Mouse (Mus musculus) liver, embryonic 12.5 days (tissue): ENCODE measurements around the gene Odf3l1. TPM values are rescaled to one million over a fixed set of nuclear protein-coding genes. Genes with fewer than 3 reads are reported as not detected.

ENCODE experiments used
- ATAC-seq: fragments of 200-750 bp; cut with Nextera tagmentation; 2 replicates; pipeline ENCODE4 v1.8.0; 2017; ENCODE audit warnings: moderate number of reproducible peaks, mild to moderate bottlenecking, moderate library complexity
- H3K27ac ChIP-seq: fragments of 300-500 bp; sonication (generic); 2 replicates; pipeline ENCODE4 v1.5.1; 2016; ENCODE audit warnings: mild to moderate bottlenecking
- H3K27me3 ChIP-seq: fragments of 300-500 bp; sonication (generic); replicated peaks from 2 replicates; pipeline ENCODE4 v1.6.1; 2016; ENCODE audit warnings: mild to moderate bottlenecking, moderate library complexity
- H3K36me3 ChIP-seq: fragments of 300-500 bp; sonication (generic); 2 replicates; pipeline ENCODE4 v1.6.1; 2016; ENCODE audit warnings: mild to moderate bottlenecking, moderate library complexity
- H3K4me1 ChIP-seq: fragments of 300-500 bp; sonication (generic); 2 replicates; pipeline ENCODE4 v1.6.1; 2016
- H3K4me2 ChIP-seq: fragments of 300-500 bp; sonication (generic); 2 replicates; pipeline ENCODE4 v1.6.1; 2016; ENCODE audit warnings: mild to moderate bottlenecking, moderate library complexity
- H3K4me3 ChIP-seq: fragments of 300-500 bp; sonication (generic); 2 replicates; pipeline ENCODE4 v1.5.1; 2016; ENCODE audit warnings: mild to moderate bottlenecking, moderate library complexity
- H3K9ac ChIP-seq: fragments of 300-500 bp; sonication (generic); 2 replicates; pipeline ENCODE4 v1.6.1; 2016; ENCODE audit warnings: mild to moderate bottlenecking, moderate library complexity
- H3K9me3 ChIP-seq: fragments of 300-500 bp; sonication (generic); replicated peaks from 2 replicates; pipeline ENCODE4 v1.6.1; 2016; ENCODE audit warnings: mild to moderate bottlenecking, moderate library complexity
- WGBS: fragments of 180-500 bp; shearing (Covaris S2); methylation state at CpG from one replicate; pipeline ENCODE4 v1.1.7; 2016; ENCODE audit not compliant: insufficient replicate concordance; 5-methylcytosine and 5-hydroxymethylcytosine counted together
- polyA plus RNA-seq: library from polyadenylated mRNA; unstranded; fragments of >200 nt; fragmentation: Nextera tagmentation; extraction: Ambion mirVana; gene quantifications from 2 replicates; pipeline ENCODE4 v1.2.1, GENCODE M21; 2016

Odf3l1 gene
- polyA plus RNA-seq, 1 experiment from 2014 or later, result not detected

DNA sequence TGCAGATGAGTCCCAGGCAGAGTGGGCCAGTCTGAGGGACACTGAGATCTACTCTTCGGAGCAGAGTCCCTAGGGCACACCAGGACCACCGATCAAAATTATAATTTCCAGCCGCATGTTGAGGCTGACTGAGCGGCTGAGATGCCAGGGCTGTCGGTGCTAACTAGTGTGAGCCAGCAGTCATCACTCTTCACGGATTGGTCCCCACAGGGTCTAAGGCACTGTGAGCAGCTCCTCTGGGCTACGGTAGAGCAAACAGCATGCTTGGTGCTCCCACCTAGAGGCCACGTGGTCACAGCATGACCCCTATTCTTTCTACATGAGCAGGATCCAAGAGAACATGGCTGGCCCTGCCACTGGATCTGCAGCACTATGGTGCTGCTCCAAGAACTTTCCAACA, 28.8 kb upstream of the Odf3l1 start:
- Histone ChIP-seq H3K4me3 (no peak overlapping the region), H3K9ac (no peak overlapping the region), H3K9me3 (no peaks in the 10 kb centered on the region), H3K27ac (no peak overlapping the region), H3K27me3 (peaks cover 11% of the 10 kb centered on the region; the same call in 1 of the 2 replicates), H3K4me1 (peaks cover 10% of the 10 kb centered on the region; the same call in 1 of the 2 replicates), H3K4me2 (no peak overlapping the region), H3K36me3 (no peaks in the 10 kb centered on the region)
- WGBS, result 57% methylated on average over 8 of the region's 8 CpGs
- no peak for ATAC-seq

DNA sequence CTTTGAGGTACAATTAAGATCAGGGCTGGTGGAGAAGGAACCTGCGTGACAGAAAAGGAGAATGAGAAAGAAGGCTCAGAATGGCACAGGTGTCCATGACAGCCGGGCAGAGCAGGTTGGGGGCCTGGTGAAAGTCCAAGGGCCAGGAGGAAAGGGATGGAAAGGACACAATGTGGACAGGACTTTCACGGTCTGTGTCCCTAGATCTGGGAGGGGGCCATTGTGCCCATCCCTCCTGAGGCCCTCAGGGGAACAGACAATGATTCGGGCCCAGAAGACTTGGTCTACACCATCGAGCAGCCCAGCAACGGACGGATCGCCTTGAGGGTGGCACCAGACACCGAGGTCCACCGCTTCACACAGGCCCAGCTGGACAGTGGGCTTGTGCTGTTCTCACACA, 27.6 kb upstream of the Odf3l1 start:
- WGBS, result 68% methylated on average over 10 of the region's 10 CpGs
- Histone ChIP-seq H3K4me2 (no peak overlapping the region), H3K9ac (no peak overlapping the region), H3K27ac (no peak overlapping the region), H3K4me3 (no peak overlapping the region), H3K36me3 (no peaks in the 10 kb centered on the region), H3K4me1 (peaks cover 10% of the 10 kb centered on the region; the same call in 1 of the 2 replicates), H3K27me3 (peaks cover 11% of the 10 kb centered on the region; the same call in 1 of the 2 replicates), H3K9me3 (no peaks in the 10 kb centered on the region)
- no peak for ATAC-seq

DNA sequence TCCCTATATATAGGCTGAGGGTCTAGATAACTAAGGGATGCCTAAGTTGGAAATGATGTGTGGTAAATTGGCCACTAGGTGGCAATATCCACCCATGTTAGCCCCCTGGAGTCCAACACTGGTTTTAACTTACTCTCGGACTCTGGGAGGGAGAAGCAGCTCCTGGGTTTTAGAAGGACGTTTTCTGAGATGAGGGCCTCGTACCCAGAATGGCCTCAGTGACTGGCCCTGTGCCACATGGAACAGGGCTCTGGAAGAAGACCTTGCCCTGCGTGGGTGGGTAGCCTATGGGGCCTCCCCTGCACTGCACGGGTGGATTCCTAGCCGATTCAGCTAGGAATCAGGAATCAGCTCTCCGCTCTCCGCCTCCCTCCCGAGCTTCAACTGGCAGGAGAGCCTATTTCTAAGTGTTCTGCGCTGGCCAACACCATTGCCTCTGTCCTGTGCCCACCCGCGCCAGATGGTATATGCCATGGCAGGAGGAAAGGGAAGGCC, 27.1 kb upstream of the Odf3l1 start:
- 37% methylated on average over 12 of the region's 12 CpGs for WGBS
- Histone ChIP-seq H3K27ac (no peak overlapping the region), H3K4me2 (peak overlapping the region; percentile 40), H3K9me3 (no peaks in the 10 kb centered on the region), H3K4me3 (no peak overlapping the region), H3K27me3 (peaks cover 11% of the 10 kb centered on the region; the same call in 1 of the 2 replicates), H3K36me3 (no peaks in the 10 kb centered on the region), H3K4me1 (peaks cover 10% of the 10 kb centered on the region; the same call in 1 of the 2 replicates), H3K9ac (no peak overlapping the region)
- no peak for ATAC-seq

DNA sequence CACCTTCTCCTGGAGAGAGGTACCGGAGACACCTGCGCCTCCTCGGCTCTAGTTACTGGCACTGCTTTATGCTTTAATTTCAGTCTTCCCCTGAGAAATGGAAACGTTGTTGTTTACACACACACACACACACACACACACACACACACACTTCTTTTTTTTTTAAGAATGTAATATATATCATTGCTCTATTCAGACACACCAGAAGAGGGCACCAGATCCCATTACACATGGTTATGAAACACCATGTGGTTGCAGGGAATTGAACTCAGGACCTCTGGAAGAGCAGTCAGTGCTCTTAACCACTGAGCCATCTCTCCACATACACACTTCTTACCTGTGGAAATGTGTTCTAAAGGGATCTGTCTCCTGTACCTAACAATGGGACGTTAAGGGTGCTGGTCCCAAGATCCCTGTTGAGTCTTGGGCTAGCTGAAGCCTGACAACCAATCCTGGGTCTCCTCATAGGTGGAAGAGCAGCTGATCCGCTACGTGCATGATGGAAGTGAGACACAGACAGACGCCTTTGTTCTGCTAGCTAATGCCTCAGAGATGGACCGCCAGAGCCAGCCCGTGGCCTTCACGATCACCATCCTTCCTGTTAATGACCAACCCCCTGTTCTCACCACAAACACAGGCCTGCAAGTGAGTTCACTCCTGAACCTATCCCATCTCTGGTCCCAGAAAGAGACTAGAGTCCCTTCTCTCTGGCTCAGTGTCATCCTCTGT, 26.2 kb upstream of the Odf3l1 start:
- H3K27ac ChIP-seq, result no peak overlapping the region
- ATAC-seq, result no peak

DNA sequence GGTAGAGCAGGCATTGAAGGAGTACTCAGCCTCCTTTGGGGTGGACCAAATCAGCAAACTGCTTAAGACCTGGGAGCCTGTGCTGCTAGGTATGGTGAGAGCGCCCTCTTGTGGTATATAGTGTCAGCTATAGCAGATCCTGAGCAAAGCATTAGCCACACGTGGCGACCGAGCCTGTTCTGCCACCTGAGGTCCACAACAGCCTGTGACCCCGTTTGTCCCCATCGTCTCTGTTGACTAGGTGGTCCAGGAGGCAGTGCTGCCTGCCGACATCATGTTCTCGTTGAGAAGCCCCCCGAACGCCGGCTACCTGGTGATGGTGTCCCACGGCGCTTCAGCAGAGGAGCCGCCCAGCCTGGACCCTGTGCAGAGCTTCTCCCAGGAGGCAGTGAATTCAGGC, 25.3 kb upstream of the Odf3l1 start:
- Histone ChIP-seq H3K36me3 (no peaks in the 10 kb centered on the region), H3K9ac (no peak overlapping the region), H3K4me1 (peaks cover 10% of the 10 kb centered on the region; the same call in 1 of the 2 replicates), H3K4me3 (no peak overlapping the region), H3K27me3 (peaks cover 5% of the 10 kb centered on the region; the same call in 1 of the 2 replicates), H3K27ac (no peak overlapping the region), H3K9me3 (no peaks in the 10 kb centered on the region), H3K4me2 (peak overlapping the region; percentile 51)
- 10% methylated on average over 14 of the region's 14 CpGs for WGBS
- ATAC-seq, result peak; percentile 40; the same call in 1 of the 2 replicates

More for the DNA sequence above, 26.2 kb upstream of the Odf3l1 start:
- WGBS, result 48% methylated on average over 11 of the region's 11 CpGs
- Histone ChIP-seq H3K4me3 (no peak overlapping the region), H3K4me2 (0 out of 2 replicates have a peak overlapping the region, but pooled peaks have one; percentile 51), H3K9me3 (no peaks in the 10 kb centered on the region), H3K4me1 (peaks cover 10% of the 10 kb centered on the region; the same call in 1 of the 2 replicates), H3K36me3 (no peaks in the 10 kb centered on the region), H3K27me3 (peaks cover 7% of the 10 kb centered on the region; the same call in 1 of the 2 replicates), H3K9ac (no peak overlapping the region)

DNA sequence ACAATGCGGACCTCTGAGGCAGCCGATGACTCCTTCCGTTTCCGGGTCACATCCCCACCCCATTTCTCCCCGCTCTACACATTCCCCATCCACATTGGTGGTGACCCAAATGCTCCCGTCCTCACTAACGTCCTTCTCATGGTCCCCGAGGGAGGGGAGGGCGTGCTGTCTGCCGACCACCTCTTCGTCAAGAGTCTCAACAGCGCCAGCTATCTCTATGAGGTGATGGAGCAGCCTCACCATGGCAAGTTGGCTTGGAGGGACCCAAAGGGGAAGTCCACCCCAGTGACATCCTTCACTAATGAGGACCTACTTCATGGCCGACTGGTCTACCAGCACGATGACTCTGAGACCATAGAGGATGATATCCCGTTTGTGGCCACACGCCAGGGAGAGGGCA, 23.1 kb upstream of the Odf3l1 start:
- ATAC-seq, result no peak
- no peaks in the 10 kb centered on the region for H3K9me3 ChIP-seq
- peaks cover 10% of the 10 kb centered on the region; the same call in 1 of the 2 replicates for H3K4me1 ChIP-seq
- H3K9ac ChIP-seq, result no peak overlapping the region
- H3K4me3 ChIP-seq, result no peak overlapping the region
- no peaks in the 10 kb centered on the region for H3K36me3 ChIP-seq
- H3K27ac ChIP-seq, result no peak overlapping the region
- H3K27me3 ChIP-seq, result peaks cover 5% of the 10 kb centered on the region; the same call in 1 of the 2 replicates
- H3K4me2 ChIP-seq, result no peak overlapping the region
- 81% methylated on average over 16 of the region's 16 CpGs for WGBS

DNA sequence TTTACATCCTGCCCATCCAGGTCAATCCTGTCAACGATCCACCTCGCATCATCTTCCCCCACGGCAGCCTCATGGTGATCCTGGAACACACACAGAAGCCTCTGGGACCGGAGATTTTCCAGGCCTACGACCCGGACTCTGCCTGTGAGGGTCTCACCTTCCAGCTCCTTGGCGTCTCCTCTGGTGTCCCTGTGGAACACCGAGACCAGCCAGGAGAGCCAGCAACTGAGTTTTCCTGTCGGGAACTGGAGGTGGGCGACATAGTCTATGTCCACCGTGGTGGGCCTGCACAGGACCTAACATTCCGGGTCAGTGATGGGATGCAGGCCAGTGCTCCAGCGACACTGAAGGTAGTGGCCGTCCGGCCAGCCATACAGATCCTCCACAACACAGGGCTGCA, 22.1 kb upstream of the Odf3l1 start:
- H3K4me3 ChIP-seq, result no peak overlapping the region
- no peak overlapping the region for H3K27ac ChIP-seq
- no peak overlapping the region for H3K4me2 ChIP-seq
- H3K9ac ChIP-seq, result no peak overlapping the region
- H3K4me1 ChIP-seq, result peaks cover 6% of the 10 kb centered on the region; the same call in 1 of the 2 replicates
- WGBS, result 75% methylated on average over 15 of the region's 15 CpGs
- no peak for ATAC-seq
- no peaks in the 10 kb centered on the region for H3K9me3 ChIP-seq
- H3K27me3 ChIP-seq, result peaks cover 5% of the 10 kb centered on the region; the same call in 1 of the 2 replicates
- H3K36me3 ChIP-seq, result no peaks in the 10 kb centered on the region

DNA sequence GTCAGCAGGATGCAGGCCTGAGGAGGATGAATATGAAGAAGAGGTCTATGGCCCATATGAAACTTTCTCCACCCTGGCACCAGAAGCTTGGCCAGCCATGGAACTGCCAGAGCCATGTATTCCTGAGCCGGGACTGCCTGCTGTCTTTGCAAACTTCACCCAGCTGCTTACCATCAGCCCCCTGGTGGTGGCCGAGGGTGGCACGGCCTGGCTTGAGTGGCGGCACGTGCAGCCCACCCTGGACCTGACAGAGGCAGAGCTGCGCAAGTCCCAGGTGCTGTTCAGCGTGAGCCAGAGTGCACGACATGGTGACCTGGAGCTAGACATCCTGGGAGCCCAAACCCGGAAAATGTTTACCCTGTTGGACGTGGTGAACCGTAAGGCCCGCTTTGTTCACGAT, 21.6 kb upstream of the Odf3l1 start:
- H3K27ac ChIP-seq, result no peak overlapping the region
- H3K4me3 ChIP-seq, result no peak overlapping the region
- H3K27me3 ChIP-seq, result peaks cover 5% of the 10 kb centered on the region; the same call in 1 of the 2 replicates
- no peak for ATAC-seq
- no peak overlapping the region for H3K4me2 ChIP-seq
- no peaks in the 10 kb centered on the region for H3K9me3 ChIP-seq
- H3K36me3 ChIP-seq, result no peaks in the 10 kb centered on the region
- 56% methylated on average over 13 of the region's 13 CpGs for WGBS
- peaks cover 6% of the 10 kb centered on the region; the same call in 1 of the 2 replicates for H3K4me1 ChIP-seq
- no peak overlapping the region for H3K9ac ChIP-seq

DNA sequence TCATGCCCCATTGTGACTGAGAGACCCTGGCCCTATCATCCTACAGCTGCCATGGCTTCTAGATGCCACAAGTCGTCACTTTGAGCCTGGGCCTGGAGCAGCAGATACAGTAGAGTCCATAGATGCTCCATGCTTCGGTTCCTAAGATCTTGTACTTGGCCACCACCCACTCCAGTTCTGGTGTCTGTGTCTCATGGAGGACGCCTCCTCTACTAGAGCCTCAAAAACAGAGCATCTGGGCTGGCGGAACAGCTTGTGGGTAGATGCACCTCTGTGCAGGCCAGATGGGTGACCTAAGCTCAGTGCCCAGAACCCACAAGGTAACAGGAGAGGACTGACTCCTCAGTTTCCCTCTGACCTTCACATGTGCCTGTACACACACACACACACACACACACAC, 19.8 kb upstream of the Odf3l1 start:
- H3K9me3 ChIP-seq, result no peaks in the 10 kb centered on the region
- H3K4me2 ChIP-seq, result no peak overlapping the region
- H3K4me1 ChIP-seq, result no peaks in the 10 kb centered on the region
- 50% methylated on average over 4 of the region's 4 CpGs for WGBS
- no peak overlapping the region for H3K27ac ChIP-seq
- H3K27me3 ChIP-seq, result no peaks in the 10 kb centered on the region; the same call in 1 of the 2 replicates
- H3K4me3 ChIP-seq, result no peak overlapping the region
- ATAC-seq, result no peak
- no peaks in the 10 kb centered on the region for H3K36me3 ChIP-seq
- H3K9ac ChIP-seq, result no peak overlapping the region

DNA sequence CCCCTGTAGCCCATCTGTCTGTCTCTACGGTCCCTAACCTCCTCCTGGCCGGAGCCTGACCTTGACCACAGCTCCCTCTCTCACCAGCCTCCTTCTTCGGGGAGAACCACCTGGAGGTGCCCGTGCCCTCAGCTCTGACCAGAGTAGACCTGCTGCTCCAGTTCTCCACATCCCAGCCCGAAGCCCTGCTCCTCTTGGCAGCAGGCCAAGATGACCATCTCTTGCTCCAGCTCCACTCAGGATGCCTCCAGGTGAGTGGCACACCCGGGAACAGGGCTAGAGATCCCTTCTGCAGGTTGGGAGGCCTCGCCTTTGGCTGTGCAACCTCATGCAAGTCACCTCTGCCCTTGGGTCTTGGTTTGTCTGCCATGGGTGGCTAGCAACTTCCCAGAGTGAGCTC, 19.0 kb upstream of the Odf3l1 start:
- WGBS, result 67% methylated on average over 7 of the region's 7 CpGs
- H3K9ac ChIP-seq, result no peak overlapping the region
- H3K4me2 ChIP-seq, result no peak overlapping the region
- no peaks in the 10 kb centered on the region for H3K36me3 ChIP-seq
- no peaks in the 10 kb centered on the region for H3K4me1 ChIP-seq
- no peak overlapping the region for H3K4me3 ChIP-seq
- no peak overlapping the region for H3K27ac ChIP-seq
- H3K27me3 ChIP-seq, result no peaks in the 10 kb centered on the region; the same call in 1 of the 2 replicates
- H3K9me3 ChIP-seq, result no peaks in the 10 kb centered on the region
- ATAC-seq, result no peak

DNA sequence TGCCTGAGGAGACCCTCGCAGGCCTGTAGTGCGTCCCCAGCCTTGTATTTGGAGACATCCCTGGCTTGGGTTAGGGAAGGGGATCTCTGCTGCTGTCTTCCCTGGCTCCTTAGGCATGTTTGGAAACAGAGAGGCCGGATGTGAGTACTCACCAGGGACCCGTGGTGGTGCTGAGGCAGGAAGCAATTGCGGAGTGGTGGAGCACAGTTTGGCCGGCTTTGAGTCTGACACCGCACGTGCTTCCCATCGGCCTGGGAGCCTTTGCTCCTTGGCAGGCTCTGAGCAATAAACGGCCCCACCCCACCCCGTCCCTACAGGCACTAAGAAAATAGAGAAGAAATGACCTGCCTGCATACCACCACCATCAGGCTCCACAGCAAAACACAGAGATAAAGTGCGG, 18.3 kb upstream of the Odf3l1 start:
- H3K27ac ChIP-seq, result no peak overlapping the region
- no peak overlapping the region for H3K9ac ChIP-seq
- no peak for ATAC-seq
- H3K4me2 ChIP-seq, result no peak overlapping the region
- H3K9me3 ChIP-seq, result no peaks in the 10 kb centered on the region
- no peaks in the 10 kb centered on the region for H3K36me3 ChIP-seq
- WGBS, result 47% methylated on average over 12 of the region's 12 CpGs
- H3K4me3 ChIP-seq, result no peak overlapping the region
- H3K4me1 ChIP-seq, result no peaks in the 10 kb centered on the region
- H3K27me3 ChIP-seq, result no peaks in the 10 kb centered on the region; the same call in 1 of the 2 replicates

DNA sequence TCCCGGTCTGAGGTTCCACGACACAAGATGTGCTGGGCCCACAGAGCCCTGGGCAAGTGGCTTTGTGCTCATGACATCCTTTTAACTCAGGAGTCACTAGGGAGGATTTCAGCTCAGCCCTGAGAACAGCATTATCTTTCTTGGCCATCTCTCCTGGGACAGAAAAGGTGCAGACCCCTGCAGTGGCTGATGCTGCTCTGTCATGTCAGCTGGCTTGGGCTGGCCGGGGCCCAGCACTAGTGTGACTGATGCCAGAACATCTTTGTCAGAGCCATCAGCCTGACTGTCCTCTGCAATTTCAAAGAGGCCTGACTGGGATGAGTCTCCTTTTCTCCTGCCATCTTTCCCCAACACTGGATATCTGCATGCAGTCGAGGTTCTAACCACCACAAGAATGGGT, 17.8 kb upstream of the Odf3l1 start:
- ATAC-seq, result no peak
- 49% methylated on average over 4 of the region's 4 CpGs for WGBS
- Histone ChIP-seq H3K9me3 (no peaks in the 10 kb centered on the region), H3K27ac (no peak overlapping the region), H3K9ac (no peak overlapping the region), H3K27me3 (no peaks in the 10 kb centered on the region; the same call in 1 of the 2 replicates), H3K4me3 (no peak overlapping the region), H3K36me3 (no peaks in the 10 kb centered on the region), H3K4me2 (no peak overlapping the region), H3K4me1 (no peaks in the 10 kb centered on the region)
